ENCODE assay signal across 11 mouse cellular contexts in genomic region chr6:85250811-85251241, GRCm38 (mm10).
DNase-seq lines count a peak whose midpoint lies in the region; ATAC-seq lines count a peak whose summit lies in the region.
"Had no signal": no experiment of that assay in that cellular context is flagged by ENCODE, and none has a peak within 500 bp of the region (broad histone marks: within the 10 kb centered on the region; RNA-seq: fewer than 3 reads in every experiment).

No protein-coding gene starts in this region.

- peak; percentile 64 for DNase-seq in R1 (ENCODE audit: low read depth, low spot score)
- peak; percentile 25 for DNase-seq in cerebellum, adult 8-10 months
- peak; percentile 27 to 58 for DNase-seq in heart, postnatal 36 days
- no peak for DNase-seq in spleen, adult 12 weeks (ENCODE audit: low spot score)
- no peak for DNase-seq in left cerebral cortex, postnatal 25 days (ENCODE audit: low spot score in 2 of 2)
- DNase-seq: lung, postnatal 36 days; right cerebral cortex, postnatal 14 days had no signal

- H3K27ac ChIP-seq in forebrain, embryonic 12.5 days = 0 out of 2 replicates have a peak overlapping the region, but pooled peaks have one; percentile 31
- no peak overlapping the region for H3K27ac ChIP-seq in forebrain, embryonic 15.5 days (replicated peaks)
- H3K27ac ChIP-seq: limb, embryonic 12.5 days had no signal

- H3K36me3 ChIP-seq in forebrain, embryonic 12.5 days (replicated peaks) = no peaks in the 10 kb centered on the region
- H3K36me3 ChIP-seq in forebrain, embryonic 15.5 days = no peaks in the 10 kb centered on the region
- H3K36me3 ChIP-seq: limb, embryonic 12.5 days had no signal

- H3K27me3 ChIP-seq in forebrain, embryonic 12.5 days = peaks cover 4% of the 10 kb centered on the region; the same call in 1 of the 2 replicates
- no peaks in the 10 kb centered on the region for H3K27me3 ChIP-seq in forebrain, embryonic 15.5 days
- H3K27me3 ChIP-seq: limb, embryonic 12.5 days had no signal

- no peak overlapping the region for H3K9ac ChIP-seq in forebrain, embryonic 12.5 days
- H3K9ac ChIP-seq in forebrain, embryonic 15.5 days (replicated peaks) = no peak overlapping the region
- H3K9ac ChIP-seq: limb, embryonic 12.5 days had no signal

- H3K9me3 ChIP-seq in forebrain, embryonic 12.5 days = no peaks in the 10 kb centered on the region
- no peaks in the 10 kb centered on the region for H3K9me3 ChIP-seq in forebrain, embryonic 15.5 days
- H3K9me3 ChIP-seq: limb, embryonic 12.5 days had no signal

- no peak overlapping the region for H3K4me2 ChIP-seq in forebrain, embryonic 12.5 days
- H3K4me2 ChIP-seq in forebrain, embryonic 15.5 days (replicated peaks) = no peak overlapping the region
- H3K4me2 ChIP-seq: limb, embryonic 12.5 days had no signal

- no peak for ATAC-seq in forebrain, embryonic 12.5 days (ENCODE audit: low FRiP score)
- no peak for ATAC-seq in forebrain, embryonic 15.5 days (replicated peaks)
- ATAC-seq in megakaryocyte progenitor cell, adult 5-6 weeks (replicated peaks; ENCODE audit: poor library complexity) = no peak

- intact Hi-C loops in heart, postnatal 36 days (cut with DNase I) = no loop called here
- intact Hi-C loops in left cerebral cortex, postnatal 25 days (cut with DNase I) = no loop called here

- WGBS in forebrain, embryonic 12.5 days = 40% methylated on average over 6 of the region's 6 CpGs
- WGBS in forebrain, embryonic 15.5 days = 37% methylated on average over 6 of the region's 6 CpGs

- H3K4me3 ChIP-seq in forebrain, embryonic 12.5 days (replicated peaks) = no peak overlapping the region
- H3K4me3 ChIP-seq in forebrain, embryonic 15.5 days = no peak overlapping the region
- H3K4me3 ChIP-seq: limb, embryonic 12.5 days had no signal

- peaks cover 24% of the 10 kb centered on the region for H3K4me1 ChIP-seq in forebrain, embryonic 12.5 days
- peaks cover 13% of the 10 kb centered on the region; the same call in 1 of the 2 replicates for H3K4me1 ChIP-seq in forebrain, embryonic 15.5 days

Comparison
In these comparisons a context has a peak if more than half of its experiments do, and no peak if none do; other contexts are left out.
1. DNase-seq: peak in R1 (single experiment), cerebellum, adult 8-10 months (single experiment) and heart, postnatal 36 days (2 of 2); none in spleen, adult 12 weeks (single experiment) and left cerebral cortex, postnatal 25 days (0 of 2).